Mouse (Mus musculus) liver, embryonic 12.5 days (tissue): ENCODE measurements around the gene Map4k4. TPM values are rescaled to one million over a fixed set of nuclear protein-coding genes. Genes with fewer than 3 reads are reported as not detected.

Experiments
- ATAC-seq: fragments of 200-750 bp; cut with Nextera tagmentation; 2 replicates; pipeline ENCODE4 v1.8.0; 2017; ENCODE audit warnings: moderate number of reproducible peaks, mild to moderate bottlenecking, moderate library complexity
- H3K27ac ChIP-seq: fragments of 300-500 bp; sonication (generic); 2 replicates; pipeline ENCODE4 v1.5.1; 2016; ENCODE audit warnings: mild to moderate bottlenecking
- H3K27me3 ChIP-seq: fragments of 300-500 bp; sonication (generic); replicated peaks from 2 replicates; pipeline ENCODE4 v1.6.1; 2016; ENCODE audit warnings: mild to moderate bottlenecking, moderate library complexity
- H3K36me3 ChIP-seq: fragments of 300-500 bp; sonication (generic); 2 replicates; pipeline ENCODE4 v1.6.1; 2016; ENCODE audit warnings: mild to moderate bottlenecking, moderate library complexity
- H3K4me1 ChIP-seq: fragments of 300-500 bp; sonication (generic); 2 replicates; pipeline ENCODE4 v1.6.1; 2016
- H3K4me2 ChIP-seq: fragments of 300-500 bp; sonication (generic); 2 replicates; pipeline ENCODE4 v1.6.1; 2016; ENCODE audit warnings: mild to moderate bottlenecking, moderate library complexity
- H3K4me3 ChIP-seq: fragments of 300-500 bp; sonication (generic); 2 replicates; pipeline ENCODE4 v1.5.1; 2016; ENCODE audit warnings: mild to moderate bottlenecking, moderate library complexity
- H3K9ac ChIP-seq: fragments of 300-500 bp; sonication (generic); 2 replicates; pipeline ENCODE4 v1.6.1; 2016; ENCODE audit warnings: mild to moderate bottlenecking, moderate library complexity
- H3K9me3 ChIP-seq: fragments of 300-500 bp; sonication (generic); replicated peaks from 2 replicates; pipeline ENCODE4 v1.6.1; 2016; ENCODE audit warnings: mild to moderate bottlenecking, moderate library complexity
- WGBS: fragments of 180-500 bp; shearing (Covaris S2); methylation state at CpG from one replicate; pipeline ENCODE4 v1.1.7; 2016; ENCODE audit not compliant: insufficient replicate concordance; 5-methylcytosine and 5-hydroxymethylcytosine counted together
- polyA plus RNA-seq: library from polyadenylated mRNA; unstranded; fragments of >200 nt; fragmentation: Nextera tagmentation; extraction: Ambion mirVana; gene quantifications from 2 replicates; pipeline ENCODE4 v1.2.1, GENCODE M21; 2016

The Map4k4 gene
- polyA plus RNA-seq, 1 experiment from 2014 or later = 8.8 TPM

DNA sequence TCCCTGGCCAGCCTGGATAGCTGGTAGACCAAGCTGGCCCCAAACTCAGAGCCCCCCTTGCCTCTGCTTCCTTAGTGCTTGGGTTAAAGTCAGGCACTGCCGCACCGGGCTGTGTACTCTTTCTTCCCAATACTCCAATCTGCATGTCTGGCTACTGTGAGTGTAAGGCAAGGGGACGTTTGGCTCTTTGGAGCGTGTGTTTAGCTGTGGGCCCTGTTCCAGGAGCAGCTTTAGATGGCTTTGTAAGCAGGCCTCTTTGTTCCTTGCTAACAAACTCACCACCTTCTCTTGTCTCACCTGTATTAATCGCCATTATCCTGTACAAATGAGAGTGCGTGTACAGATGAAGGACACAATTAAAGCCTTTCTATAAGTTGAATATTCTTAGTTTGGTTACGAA is 71.7 kb downstream of the Map4k4 start:
- H3K27ac ChIP-seq = no peak overlapping the region
- no peak overlapping the region for H3K4me2 ChIP-seq
- no peaks in the 10 kb centered on the region for H3K9me3 ChIP-seq
- no peaks in the 10 kb centered on the region for H3K27me3 ChIP-seq
- H3K9ac ChIP-seq = no peak overlapping the region
- H3K36me3 ChIP-seq = peaks cover 14% of the 10 kb centered on the region; the same call in 1 of the 2 replicates
- H3K4me1 ChIP-seq = peaks cover 20% of the 10 kb centered on the region
- WGBS = 80% methylated on average over 7 of the region's 7 CpGs
- ATAC-seq = no peak
- H3K4me3 ChIP-seq = no peak overlapping the region

- Histone ChIP-seq H3K4me3 (no peak overlapping the region), H3K9ac (no peak overlapping the region), H3K36me3 (peaks cover 18% of the 10 kb centered on the region; the same call in 1 of the 2 replicates), H3K4me2 (no peak overlapping the region), H3K9me3 (no peaks in the 10 kb centered on the region), H3K27me3 (no peaks in the 10 kb centered on the region), H3K4me1 (peaks cover 17% of the 10 kb centered on the region), H3K27ac (no peak overlapping the region)
- WGBS = 34% methylated on average over 4 of the region's 4 CpGs
- ATAC-seq = no peak
Measured at GRCm38 (mm10) chr1:39973911-39974310, 73.2 kb downstream of the Map4k4 start.

- Histone ChIP-seq H3K4me1 (peaks cover 6% of the 10 kb centered on the region), H3K36me3 (peaks cover 28% of the 10 kb centered on the region; the same call in 1 of the 2 replicates), H3K4me2 (no peak overlapping the region), H3K27me3 (no peaks in the 10 kb centered on the region), H3K9ac (no peak overlapping the region), H3K27ac (no peak overlapping the region), H3K4me3 (no peak overlapping the region), H3K9me3 (no peaks in the 10 kb centered on the region)
- no peak for ATAC-seq
- WGBS = 80% methylated on average over 2 of the region's 2 CpGs
Measured at GRCm38 (mm10) chr1:39975005-39975404, 74.3 kb downstream of the Map4k4 start.

GRCm38 (mm10) chr1:39976107-39976506 is 75.4 kb downstream of the Map4k4 start:
- H3K36me3 ChIP-seq = peaks cover 39% of the 10 kb centered on the region
- H3K9me3 ChIP-seq = no peaks in the 10 kb centered on the region
- H3K27ac ChIP-seq = no peak overlapping the region
- H3K27me3 ChIP-seq = no peaks in the 10 kb centered on the region
- WGBS = 15% methylated on average over 2 of the region's 2 CpGs
- no peak overlapping the region for H3K4me2 ChIP-seq
- H3K4me3 ChIP-seq = no peak overlapping the region
- H3K4me1 ChIP-seq = peaks cover 4% of the 10 kb centered on the region
- H3K9ac ChIP-seq = no peak overlapping the region
- ATAC-seq = no peak

- Histone ChIP-seq H3K27ac (no peak overlapping the region), H3K36me3 (peaks cover 47% of the 10 kb centered on the region), H3K9me3 (no peaks in the 10 kb centered on the region), H3K4me2 (no peak overlapping the region), H3K27me3 (no peaks in the 10 kb centered on the region), H3K4me3 (no peak overlapping the region), H3K9ac (no peak overlapping the region), H3K4me1 (peaks cover 4% of the 10 kb centered on the region)
- ATAC-seq = no peak
- 75% methylated on average over 11 of the region's 11 CpGs for WGBS
Measured at GRCm38 (mm10) chr1:39976847-39977744, 76.4 kb downstream of the Map4k4 start.

DNA sequence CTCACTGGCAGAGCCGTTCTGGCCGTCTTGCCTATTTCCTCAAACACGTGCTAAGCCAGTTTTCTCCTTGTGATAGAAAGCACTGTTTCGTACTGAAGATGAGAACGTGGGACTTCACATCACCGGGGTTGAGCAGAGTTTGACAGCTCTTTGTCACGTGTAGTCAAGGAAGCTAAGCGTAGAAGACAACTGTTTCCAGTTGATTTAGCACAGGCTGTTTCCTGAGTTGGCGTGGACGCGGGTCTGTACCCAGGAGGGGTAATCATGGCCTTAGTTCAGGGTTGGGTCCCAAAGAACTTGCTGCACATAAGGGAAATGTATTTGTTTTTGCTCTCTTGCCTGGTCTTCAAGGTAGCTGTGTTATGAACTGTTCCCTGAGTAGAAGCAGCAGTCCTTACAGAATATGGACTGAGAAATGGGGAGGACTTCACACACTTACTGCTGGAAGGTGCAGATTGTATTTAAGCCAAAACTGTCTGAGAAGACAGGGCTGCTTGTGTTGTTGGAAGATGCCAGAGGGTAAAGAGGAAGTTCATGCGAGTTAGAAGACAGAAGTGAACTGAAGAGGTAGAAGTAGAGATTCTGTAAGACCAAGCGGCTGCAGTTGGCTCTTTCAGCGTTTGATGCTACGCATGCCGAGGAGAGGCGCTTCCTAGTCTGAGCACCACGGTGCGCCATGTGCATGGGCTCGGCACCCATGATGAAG is 78.2 kb downstream of the Map4k4 start:
- Histone ChIP-seq H3K9me3 (no peaks in the 10 kb centered on the region), H3K4me3 (no peak overlapping the region), H3K4me2 (no peak overlapping the region), H3K27me3 (no peaks in the 10 kb centered on the region), H3K36me3 (peaks cover 53% of the 10 kb centered on the region), H3K9ac (no peak overlapping the region), H3K27ac (no peak overlapping the region), H3K4me1 (peaks cover 4% of the 10 kb centered on the region)
- no peak for ATAC-seq
- WGBS = 59% methylated on average over 20 of the region's 20 CpGs

- Histone ChIP-seq H3K9ac (no peak overlapping the region), H3K4me3 (no peak overlapping the region), H3K27me3 (no peaks in the 10 kb centered on the region), H3K4me1 (peaks cover 4% of the 10 kb centered on the region), H3K27ac (no peak overlapping the region), H3K9me3 (no peaks in the 10 kb centered on the region), H3K36me3 (peaks cover 57% of the 10 kb centered on the region), H3K4me2 (no peak overlapping the region)
- no peak for ATAC-seq
- 84% methylated on average over 15 of the region's 15 CpGs for WGBS
Measured at GRCm38 (mm10) chr1:39980314-39981290, 79.9 kb downstream of the Map4k4 start.

DNA sequence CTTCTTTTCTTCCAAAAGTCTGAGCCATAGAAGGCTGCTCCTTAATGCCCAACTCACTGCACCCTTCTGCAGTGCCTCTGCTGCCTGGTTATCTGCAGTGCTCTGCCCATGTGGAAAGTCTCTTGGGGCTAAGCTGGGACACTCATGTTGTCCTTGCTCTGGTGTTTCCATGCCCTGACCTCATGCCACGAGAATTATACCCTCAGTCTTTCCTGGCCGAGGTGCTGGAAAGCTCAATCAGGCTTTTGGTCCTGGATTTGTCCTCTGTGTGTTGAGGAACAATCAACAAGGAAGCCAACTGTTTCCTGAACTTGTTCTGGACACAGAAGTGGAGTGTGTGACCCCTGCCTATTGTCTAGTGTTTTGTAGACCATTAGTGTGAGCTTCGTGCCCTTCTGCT is 81.3 kb downstream of the Map4k4 start:
- Histone ChIP-seq H3K27me3 (no peaks in the 10 kb centered on the region), H3K36me3 (peaks cover 64% of the 10 kb centered on the region), H3K27ac (no peak overlapping the region), H3K4me1 (no peaks in the 10 kb centered on the region), H3K4me2 (no peak overlapping the region), H3K9me3 (no peaks in the 10 kb centered on the region), H3K4me3 (no peak overlapping the region), H3K9ac (no peak overlapping the region)
- WGBS = 75% methylated on average over 3 of the region's 3 CpGs
- ATAC-seq = no peak

- H3K27ac ChIP-seq = no peak overlapping the region
- no peak overlapping the region for H3K9ac ChIP-seq
- no peak overlapping the region for H3K4me2 ChIP-seq
- H3K9me3 ChIP-seq = no peaks in the 10 kb centered on the region
- H3K27me3 ChIP-seq = no peaks in the 10 kb centered on the region
- WGBS = 81% methylated on average over 13 of the region's 13 CpGs
- H3K36me3 ChIP-seq = peaks cover 62% of the 10 kb centered on the region
- H3K4me3 ChIP-seq = no peak overlapping the region
- H3K4me1 ChIP-seq = no peaks in the 10 kb centered on the region
- no peak for ATAC-seq
Measured at GRCm38 (mm10) chr1:39982727-39983487, 82.2 kb downstream of the Map4k4 start.

- H3K36me3 ChIP-seq = peaks cover 61% of the 10 kb centered on the region
- H3K27me3 ChIP-seq = no peaks in the 10 kb centered on the region
- no peaks in the 10 kb centered on the region for H3K9me3 ChIP-seq
- H3K9ac ChIP-seq = no peak overlapping the region
- no peak overlapping the region for H3K4me2 ChIP-seq
- WGBS = 78% methylated on average over 9 of the region's 9 CpGs
- H3K4me1 ChIP-seq = no peaks in the 10 kb centered on the region
- no peak overlapping the region for H3K4me3 ChIP-seq
- no peak overlapping the region for H3K27ac ChIP-seq
- no peak for ATAC-seq
Measured at GRCm38 (mm10) chr1:39984331-39984730, 83.6 kb downstream of the Map4k4 start.

GRCm38 (mm10) chr1:39986820-39987219 is 86.1 kb downstream of the Map4k4 start:
- Histone ChIP-seq H3K4me1 (no peaks in the 10 kb centered on the region), H3K27me3 (no peaks in the 10 kb centered on the region), H3K36me3 (peaks cover 59% of the 10 kb centered on the region), H3K9me3 (no peaks in the 10 kb centered on the region), H3K4me3 (no peak overlapping the region), H3K9ac (no peak overlapping the region), H3K27ac (no peak overlapping the region), H3K4me2 (no peak overlapping the region)
- no peak for ATAC-seq
- WGBS = 65% methylated on average over 9 of the region's 9 CpGs
